Mouse (Mus musculus) forebrain, postnatal 0 days (tissue): ENCODE measurements at regions not wholly inside any gene's neighbourhood (a gene's known extent, or its start where the extent isn't known, plus 50 kb on each side); places are given as distances from the start of the nearest gene placed in this dataset.

Experiments used
- ATAC-seq: fragments of 200-750 bp; cut with Nextera tagmentation; 2 replicates; pipeline ENCODE4 v1.8.0; 2017; ENCODE audit warnings: mild to moderate bottlenecking, moderate library complexity
- DNase-seq: peaks from one replicate; pipeline ENCODE4 v3.0.0-alpha.2; 2015
- H3K27ac ChIP-seq: fragments of 300-500 bp; sonication (generic); 2 replicates; pipeline ENCODE4 v1.5.1; 2014; ENCODE audit warnings: low read depth, mild to moderate bottlenecking, antibody characterized with exemption, low read length, moderate library complexity, mixed read lengths
- H3K27me3 ChIP-seq: fragments of 300-500 bp; sonication (generic); 2 replicates; pipeline ENCODE4 v1.6.1; 2014; ENCODE audit warnings: mild to moderate bottlenecking, low read length, mixed read lengths; ENCODE audit not compliant: insufficient read depth
- H3K36me3 ChIP-seq: fragments of 300-500 bp; sonication (generic); 2 replicates; pipeline ENCODE4 v1.6.1; 2014; ENCODE audit warnings: mild to moderate bottlenecking, moderate library complexity; ENCODE audit not compliant: insufficient read depth
- H3K4me1 ChIP-seq: fragments of 300-500 bp; sonication (generic); 2 replicates; pipeline ENCODE4 v1.6.1; 2014; ENCODE audit warnings: antibody characterized with exemption; ENCODE audit not compliant: insufficient read depth
- H3K4me2 ChIP-seq: fragments of 300-500 bp; sonication (generic); 2 replicates; pipeline ENCODE4 v1.6.1; 2014; ENCODE audit warnings: low read depth, mild to moderate bottlenecking, moderate library complexity
- H3K4me3 ChIP-seq: fragments of 300-500 bp; sonication (generic); 2 replicates; pipeline ENCODE4 v1.5.1; 2014; ENCODE audit warnings: low read depth, low read length, mixed read lengths
- H3K9ac ChIP-seq: fragments of 300-500 bp; sonication (generic); 2 replicates; pipeline ENCODE4 v1.6.1; 2014; ENCODE audit warnings: mild to moderate bottlenecking
- H3K9me3 ChIP-seq: fragments of 300-500 bp; sonication (generic); 2 replicates; pipeline ENCODE4 v1.6.1; 2016; ENCODE audit warnings: low read length
- CTCF ChIP-seq: sonication (generic); IDR thresholded peaks from 2 replicates; pipeline ENCODE4 v1.5.1; 2016; ENCODE audit warnings: antibody characterized with exemption, control low read depth, low read depth
- WGBS: fragments of 180-500 bp; shearing (Covaris S2); extraction: QIAGEN DNeasy Blood & Tissue Kit; methylation state at CpG from one replicate; pipeline ENCODE4 v1.1.7; 2014; 5-methylcytosine and 5-hydroxymethylcytosine counted together

DNA sequence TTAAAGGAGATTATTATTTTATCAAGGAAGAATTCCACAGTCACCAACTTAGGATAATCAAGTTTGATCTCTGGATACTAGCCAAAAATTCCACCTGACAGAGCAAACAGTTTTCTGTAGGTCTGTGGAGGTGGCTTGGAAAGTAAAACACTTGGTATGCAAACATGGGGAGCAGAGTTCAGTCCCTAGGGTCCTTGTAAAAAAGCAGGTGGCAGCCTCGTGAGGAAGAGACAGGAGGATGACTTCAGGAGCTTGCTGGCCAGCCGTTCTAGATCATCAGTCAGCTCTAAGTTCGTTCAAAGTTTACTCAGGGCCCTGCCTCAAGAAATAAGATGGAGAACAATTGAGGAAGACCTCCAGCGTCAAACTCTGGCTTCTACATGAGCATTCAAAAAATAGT is 74.6 kb upstream of the Prkg2 start:
- Histone ChIP-seq H3K9me3 (no peaks in the 10 kb centered on the region), H3K27me3 (no peaks in the 10 kb centered on the region), H3K27ac (no peak overlapping the region), H3K4me2 (no peak overlapping the region), H3K4me3 (no peak overlapping the region), H3K36me3 (no peaks in the 10 kb centered on the region), H3K9ac (no peak overlapping the region), H3K4me1 (no peaks in the 10 kb centered on the region)
- no peak for TF ChIP-seq CTCF
- DNase-seq (no peak), ATAC-seq (no peak)
- 77% methylated on average over 4 of the region's 4 CpGs for WGBS

- H3K4me2 ChIP-seq = no peak overlapping the region
- no peak overlapping the region for H3K9ac ChIP-seq
- H3K27me3 ChIP-seq = no peaks in the 10 kb centered on the region
- DNase-seq (no peak), ATAC-seq (no peak)
- no peak overlapping the region for H3K4me3 ChIP-seq
- H3K27ac ChIP-seq = no peak overlapping the region
- H3K4me1 ChIP-seq = no peaks in the 10 kb centered on the region
- no peaks in the 10 kb centered on the region for H3K9me3 ChIP-seq
- TF ChIP-seq CTCF = no peak
- H3K36me3 ChIP-seq = no peaks in the 10 kb centered on the region
- 10% methylated on average over 4 of the region's 4 CpGs for WGBS
Observed at GRCm38 (mm10) chr5:99111235-99111634, 74.1 kb upstream of the Prkg2 start.

GRCm38 (mm10) chr5:99099727-99100116 is 62.6 kb upstream of the Prkg2 start:
- Histone ChIP-seq H3K4me1 (no peaks in the 10 kb centered on the region), H3K4me3 (no peak overlapping the region), H3K36me3 (no peaks in the 10 kb centered on the region), H3K4me2 (no peak overlapping the region), H3K9me3 (no peaks in the 10 kb centered on the region), H3K9ac (no peak overlapping the region), H3K27me3 (no peaks in the 10 kb centered on the region), H3K27ac (no peak overlapping the region)
- no peak for ATAC-seq
- no peak for DNase-seq
- no peak for TF ChIP-seq CTCF
- WGBS = 93% methylated on average over 6 of the region's 6 CpGs

DNA sequence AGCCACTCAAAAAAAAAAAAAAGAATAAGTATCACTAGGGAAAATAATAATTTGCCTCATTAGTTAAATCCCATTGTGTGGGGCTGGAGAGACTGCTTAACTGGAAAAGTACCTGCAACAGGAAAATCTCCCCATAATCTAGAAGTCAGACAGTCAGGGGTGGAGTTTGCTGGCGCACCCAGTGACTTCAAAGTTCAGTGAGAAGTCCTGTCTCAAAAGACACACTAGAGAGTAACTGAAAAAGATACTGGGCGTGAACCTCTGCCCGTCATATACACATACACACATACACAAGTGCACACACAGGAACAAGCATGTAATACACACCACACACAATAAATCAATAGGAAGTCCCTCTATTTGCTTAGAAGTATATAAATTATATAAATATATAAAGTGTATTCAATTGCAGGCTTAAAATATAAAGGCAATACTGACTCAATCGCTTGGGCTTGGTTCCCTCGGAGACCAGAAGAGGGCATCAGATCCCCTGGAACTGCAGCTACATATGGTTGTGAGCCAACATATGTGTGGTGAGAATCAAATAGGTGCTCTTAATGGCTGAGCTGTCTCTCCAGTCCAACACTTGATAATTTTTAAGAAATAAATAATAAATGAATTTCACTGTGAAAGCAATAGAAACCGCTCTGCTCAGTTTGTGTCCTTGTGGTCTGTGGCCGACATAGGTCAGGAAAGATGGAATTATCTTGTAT is 62.0 kb upstream of the Prkg2 start:
- TF ChIP-seq CTCF = no peak
- H3K4me2 ChIP-seq = no peak overlapping the region
- ATAC-seq (no peak), DNase-seq (no peak)
- H3K27me3 ChIP-seq = no peaks in the 10 kb centered on the region
- H3K36me3 ChIP-seq = no peaks in the 10 kb centered on the region
- H3K27ac ChIP-seq = no peak overlapping the region
- H3K9me3 ChIP-seq = no peaks in the 10 kb centered on the region
- H3K9ac ChIP-seq = no peak overlapping the region
- no peaks in the 10 kb centered on the region for H3K4me1 ChIP-seq
- H3K4me3 ChIP-seq = no peak overlapping the region
- WGBS = 92% methylated on average over 7 of the region's 7 CpGs
